Mouse (Mus musculus) midbrain, embryonic 11.5 days (tissue): ENCODE data around the gene Hspg2. TPM values are rescaled to one million over a fixed set of nuclear protein-coding genes. Genes with fewer than 3 reads are reported as not detected.

Experiments used
- ATAC-seq: fragments of 200-750 bp; cut with Nextera tagmentation; 2 replicates; pipeline ENCODE4 v1.8.0; 2017; ENCODE audit warnings: moderate TSS enrichment, moderate library complexity; ENCODE audit not compliant: low FRiP score
- DNase-seq: peaks from one replicate; pipeline ENCODE4 v3.0.0; 2015; ENCODE audit warnings: low spot score; ENCODE audit errors: missing footprints
- H3K27ac ChIP-seq: fragments of 300-500 bp; sonication (generic); 2 replicates; pipeline ENCODE4 v1.5.1; 2014; ENCODE audit warnings: low read depth, low read length
- H3K27me3 ChIP-seq: fragments of 300-500 bp; sonication (generic); 2 replicates; pipeline ENCODE4 v1.6.1; 2014; ENCODE audit warnings: mild to moderate bottlenecking, low read length, moderate library complexity, mixed read lengths; ENCODE audit not compliant: control insufficient read depth, insufficient read depth
- H3K36me3 ChIP-seq: fragments of 300-500 bp; sonication (generic); 2 replicates; pipeline ENCODE4 v1.6.1; 2014; ENCODE audit warnings: mild to moderate bottlenecking, low read length, moderate library complexity, mixed read lengths; ENCODE audit not compliant: control insufficient read depth, insufficient read depth
- H3K4me1 ChIP-seq: fragments of 300-500 bp; sonication (generic); 2 replicates; pipeline ENCODE4 v1.6.1; 2014; ENCODE audit warnings: low read length; ENCODE audit not compliant: control insufficient read depth, insufficient read depth
- H3K4me2 ChIP-seq: fragments of 300-500 bp; sonication (generic); 2 replicates; pipeline ENCODE4 v1.6.1; 2014; ENCODE audit warnings: mild to moderate bottlenecking, moderate library complexity
- H3K4me3 ChIP-seq: fragments of 300-500 bp; sonication (generic); 2 replicates; pipeline ENCODE4 v1.5.1; 2014; ENCODE audit warnings: low read depth, low read length
- H3K9ac ChIP-seq: fragments of 300-500 bp; sonication (generic); 2 replicates; pipeline ENCODE4 v1.6.1; 2014; ENCODE audit warnings: low read length
- H3K9me3 ChIP-seq: fragments of 300-500 bp; sonication (generic); 2 replicates; pipeline ENCODE4 v1.6.1; 2016; ENCODE audit warnings: low read length; ENCODE audit not compliant: control insufficient read depth
- WGBS: fragments of 180-500 bp; shearing (Covaris S2); extraction: QIAGEN DNeasy Blood & Tissue Kit; methylation state at CpG from one replicate; pipeline ENCODE4 v1.1.7; 2014; 5-methylcytosine and 5-hydroxymethylcytosine counted together
- polyA plus RNA-seq: library from polyadenylated mRNA; unstranded; fragments of >200 nt; fragmentation: Nextera tagmentation; extraction: Ambion mirVana; gene quantifications from 2 replicates; pipeline ENCODE4 v1.2.1, GENCODE M21; 2014

The Hspg2 gene
- polyA plus RNA-seq, 1 experiment from 2014 or later, result 11.2 TPM

- no peak overlapping the region for H3K27ac ChIP-seq
- 37% methylated on average over 10 of the region's 10 CpGs for WGBS
- peak; percentile 90 for DNase-seq
Measured at GRCm38 (mm10) chr4:137476065-137476760, 7.6 kb downstream of the Hspg2 start.

DNA sequence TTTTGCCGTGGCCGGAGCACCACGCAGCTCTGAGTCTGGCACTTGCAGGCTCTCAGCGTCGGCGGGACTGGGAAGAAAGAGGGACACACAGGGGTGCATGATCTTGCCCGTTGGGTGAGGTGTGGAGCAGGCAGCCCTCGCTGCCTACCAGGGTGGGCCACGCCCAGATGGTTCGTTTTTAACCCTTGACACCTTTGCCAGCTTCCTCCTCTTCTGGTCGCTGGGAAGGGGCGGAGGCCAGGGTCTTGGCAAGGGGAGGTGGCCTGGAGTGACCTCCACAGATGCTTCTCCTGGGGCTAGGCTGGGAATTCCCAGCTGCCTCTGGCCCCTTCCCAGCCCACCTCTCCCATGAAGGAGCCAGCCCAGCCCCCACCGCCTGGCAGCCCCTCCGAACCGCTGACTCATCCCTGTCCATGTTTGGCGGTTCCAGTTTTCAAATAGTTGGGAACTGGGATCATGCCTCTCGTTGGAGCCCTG is 8.2 kb downstream of the Hspg2 start:
- peak; percentile 82 for DNase-seq

More at GRCm38 (mm10) chr4:137476065-137476760, 7.6 kb downstream of the Hspg2 start:
- Histone ChIP-seq H3K9me3 (no peaks in the 10 kb centered on the region), H3K36me3 (no peaks in the 10 kb centered on the region), H3K9ac (no peak overlapping the region), H3K27me3 (no peaks in the 10 kb centered on the region), H3K4me3 (no peak overlapping the region), H3K4me1 (peaks cover 25% of the 10 kb centered on the region), H3K4me2 (no peak overlapping the region)
- ATAC-seq, result no peak

GRCm38 (mm10) chr4:137477611-137478010 is 9.0 kb downstream of the Hspg2 start:
- no peaks in the 10 kb centered on the region for H3K27me3 ChIP-seq
- H3K27ac ChIP-seq, result no peak overlapping the region; the same call in 1 of the 2 replicates
- WGBS, result 61% methylated on average over 6 of the region's 6 CpGs
- no peak overlapping the region for H3K4me2 ChIP-seq
- H3K9me3 ChIP-seq, result no peaks in the 10 kb centered on the region
- H3K4me3 ChIP-seq, result no peak overlapping the region
- H3K9ac ChIP-seq, result no peak overlapping the region
- DNase-seq (no peak), ATAC-seq (no peak)
- H3K4me1 ChIP-seq, result peaks cover 29% of the 10 kb centered on the region
- no peaks in the 10 kb centered on the region for H3K36me3 ChIP-seq

More for the DNA sequence above, 8.2 kb downstream of the Hspg2 start:
- H3K9me3 ChIP-seq, result no peaks in the 10 kb centered on the region
- no peak overlapping the region for H3K27ac ChIP-seq
- 28% methylated on average over 17 of the region's 17 CpGs for WGBS
- no peak overlapping the region for H3K4me3 ChIP-seq
- H3K27me3 ChIP-seq, result no peaks in the 10 kb centered on the region
- no peaks in the 10 kb centered on the region for H3K36me3 ChIP-seq
- ATAC-seq, result no peak
- H3K4me1 ChIP-seq, result peaks cover 25% of the 10 kb centered on the region
- no peak overlapping the region for H3K4me2 ChIP-seq
- no peak overlapping the region for H3K9ac ChIP-seq

DNA sequence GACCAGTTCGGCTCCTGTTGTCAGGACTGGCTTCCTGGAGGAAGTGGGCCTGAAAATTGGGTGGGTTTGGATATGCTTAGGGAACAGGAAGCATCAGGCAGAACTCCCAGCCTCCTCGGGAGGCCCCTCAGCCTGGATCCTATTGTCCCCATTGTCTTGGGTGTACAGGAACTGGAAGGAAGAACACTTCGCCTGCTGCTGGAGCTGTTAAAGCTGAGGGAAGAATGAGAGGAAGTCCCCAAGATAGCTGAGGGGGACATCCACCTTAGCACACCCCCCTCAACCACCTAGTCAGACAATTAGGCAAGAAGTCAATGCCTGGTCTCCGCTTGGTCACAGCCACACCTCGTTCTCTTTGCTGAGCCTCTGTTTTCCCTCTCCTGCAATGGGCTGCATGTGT is 9.7 kb downstream of the Hspg2 start:
- Histone ChIP-seq H3K27me3 (no peaks in the 10 kb centered on the region), H3K9me3 (no peaks in the 10 kb centered on the region), H3K4me3 (no peak overlapping the region), H3K4me2 (no peak overlapping the region), H3K4me1 (peaks cover 29% of the 10 kb centered on the region), H3K36me3 (no peaks in the 10 kb centered on the region), H3K9ac (no peak overlapping the region), H3K27ac (no peak overlapping the region; the same call in 1 of the 2 replicates)
- ATAC-seq (no peak), DNase-seq (no peak)
- WGBS, result 70% methylated on average over 5 of the region's 5 CpGs

DNA sequence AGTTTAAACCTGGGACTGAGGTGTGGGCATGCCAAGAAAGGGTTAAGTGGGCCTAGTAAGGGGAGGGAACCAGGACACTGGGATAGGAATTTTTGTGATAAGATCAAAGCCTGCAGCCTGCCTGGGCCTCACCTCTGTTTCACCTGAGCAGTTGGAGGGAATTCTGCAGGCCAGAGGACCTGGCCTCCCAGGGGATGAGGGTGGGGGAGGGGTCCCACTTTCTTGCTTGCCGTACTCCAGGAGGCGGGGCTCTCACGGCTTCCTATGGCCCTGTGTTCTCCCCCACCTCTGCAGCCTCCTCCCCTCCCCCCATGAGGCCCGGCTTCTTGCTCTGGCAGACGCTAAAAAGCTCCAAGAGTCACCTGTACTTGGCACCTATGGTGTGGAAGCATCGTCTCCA is 11.2 kb downstream of the Hspg2 start:
- ATAC-seq (no peak), DNase-seq (no peak)
- Histone ChIP-seq H3K4me2 (no peak overlapping the region), H3K27me3 (no peaks in the 10 kb centered on the region), H3K4me3 (no peak overlapping the region), H3K4me1 (peaks cover 29% of the 10 kb centered on the region), H3K9me3 (no peaks in the 10 kb centered on the region), H3K36me3 (no peaks in the 10 kb centered on the region), H3K27ac (no peak overlapping the region), H3K9ac (no peak overlapping the region)
- 6% methylated on average over 6 of the region's 6 CpGs for WGBS

DNA sequence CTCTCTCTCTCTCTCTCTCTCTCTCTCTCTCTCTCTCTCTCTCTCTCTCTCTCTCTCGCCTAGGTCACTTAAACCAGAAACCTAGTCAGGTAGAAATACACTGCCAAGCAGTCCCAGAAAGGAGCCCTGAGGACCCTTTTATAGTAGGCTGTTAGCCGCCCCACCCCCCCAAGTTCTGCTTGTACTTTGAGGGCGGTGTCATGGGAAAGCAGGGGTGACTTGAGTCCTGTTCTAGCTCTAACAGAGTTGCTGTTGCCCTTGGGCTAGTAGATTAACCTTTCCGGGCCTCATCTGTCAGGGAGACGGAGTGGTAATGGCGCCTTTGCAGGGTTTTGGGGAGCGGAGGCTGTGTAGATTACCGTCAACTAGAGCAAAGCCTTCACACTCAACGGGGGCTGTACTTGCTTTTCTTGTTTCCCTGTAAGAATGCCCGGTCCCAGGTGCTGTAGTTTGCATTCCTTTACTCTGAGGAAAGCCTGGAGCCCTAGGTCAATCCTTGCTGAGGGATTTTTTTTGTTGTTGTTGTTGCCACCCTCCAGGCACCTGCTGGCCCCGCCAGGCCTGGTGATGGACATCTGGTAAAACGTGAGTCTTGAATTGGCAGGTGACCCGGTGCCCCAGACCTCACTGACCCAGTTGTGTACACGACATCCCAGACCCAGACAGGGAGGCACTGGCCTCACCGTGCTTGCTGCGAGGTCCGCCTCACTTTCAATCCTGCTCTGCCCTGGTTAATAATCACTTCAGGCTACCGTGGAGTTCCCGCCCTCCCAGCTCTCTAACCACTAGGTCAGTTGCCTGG is 11.8 kb downstream of the Hspg2 start:
- H3K9me3 ChIP-seq, result no peaks in the 10 kb centered on the region
- ATAC-seq, result no peak
- no peak overlapping the region for H3K9ac ChIP-seq
- WGBS, result 18% methylated on average over 19 of the region's 19 CpGs
- no peaks in the 10 kb centered on the region for H3K36me3 ChIP-seq
- H3K4me2 ChIP-seq, result no peak overlapping the region
- H3K4me3 ChIP-seq, result no peak overlapping the region
- peaks cover 31% of the 10 kb centered on the region for H3K4me1 ChIP-seq
- H3K27ac ChIP-seq, result no peak overlapping the region
- no peaks in the 10 kb centered on the region for H3K27me3 ChIP-seq
- no peak for DNase-seq

GRCm38 (mm10) chr4:137480993-137481340 is 12.4 kb downstream of the Hspg2 start:
- Histone ChIP-seq H3K4me3 (no peak overlapping the region), H3K27ac (no peak overlapping the region), H3K9ac (no peak overlapping the region), H3K27me3 (no peaks in the 10 kb centered on the region), H3K9me3 (no peaks in the 10 kb centered on the region), H3K36me3 (no peaks in the 10 kb centered on the region), H3K4me1 (peaks cover 37% of the 10 kb centered on the region), H3K4me2 (no peak overlapping the region)
- DNase-seq (no peak), ATAC-seq (no peak)
- WGBS, result 15% methylated on average over 1 of the region's 1 CpGs

DNA sequence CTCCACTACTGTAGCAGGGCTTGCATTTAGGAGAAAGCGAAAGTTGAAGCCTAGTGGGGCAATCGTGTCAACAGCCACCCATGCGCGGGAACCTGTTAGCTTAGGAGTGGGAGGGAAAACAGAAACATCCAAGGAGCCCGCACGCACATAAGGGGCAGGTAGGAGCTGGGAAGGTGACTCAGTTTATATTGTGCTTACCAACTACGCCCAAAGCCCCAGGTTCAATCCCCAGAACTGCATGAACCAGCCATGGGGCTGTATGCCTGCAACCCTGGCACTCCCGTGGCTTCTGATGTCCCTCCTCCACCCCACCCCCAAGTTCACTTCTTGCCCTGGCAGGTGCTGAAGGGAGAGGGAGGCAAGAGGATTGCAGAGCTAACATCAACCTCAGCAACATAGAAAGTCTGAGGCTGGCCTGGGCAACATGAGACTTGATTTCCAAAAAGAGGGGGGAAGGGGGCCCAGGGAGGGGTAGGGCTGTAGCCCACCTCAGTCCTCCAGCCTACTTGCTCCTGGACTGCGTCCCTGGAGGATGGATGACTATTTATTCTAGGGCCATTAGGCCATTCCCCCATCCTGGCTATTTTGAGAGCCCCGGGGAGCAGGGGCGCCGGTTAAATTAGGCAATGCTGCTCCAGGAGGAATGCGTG is 12.9 kb downstream of the Hspg2 start:
- no peak for DNase-seq
- no peak for ATAC-seq
- Histone ChIP-seq H3K36me3 (no peaks in the 10 kb centered on the region), H3K4me3 (no peak overlapping the region), H3K27me3 (no peaks in the 10 kb centered on the region), H3K9ac (no peak overlapping the region), H3K27ac (no peak overlapping the region), H3K4me1 (peaks cover 39% of the 10 kb centered on the region), H3K9me3 (no peaks in the 10 kb centered on the region), H3K4me2 (no peak overlapping the region)
- WGBS, result 69% methylated on average over 13 of the region's 13 CpGs

GRCm38 (mm10) chr4:137483871-137484270 is 15.3 kb downstream of the Hspg2 start:
- 82% methylated on average over 16 of the region's 16 CpGs for WGBS

More at GRCm38 (mm10) chr4:137483871-137484270, 15.3 kb downstream of the Hspg2 start:
- Histone ChIP-seq H3K27me3 (no peaks in the 10 kb centered on the region), H3K9me3 (no peaks in the 10 kb centered on the region), H3K4me1 (peaks cover 53% of the 10 kb centered on the region), H3K4me3 (no peak overlapping the region), H3K4me2 (no peak overlapping the region), H3K27ac (no peak overlapping the region), H3K9ac (no peak overlapping the region), H3K36me3 (no peaks in the 10 kb centered on the region)
- no peak for ATAC-seq
- DNase-seq, result no peak
